Mouse (Mus musculus): ENCODE measurements around the gene Ptk7. TPM values are rescaled to one million over a fixed set of nuclear protein-coding genes. Genes with fewer than 3 reads are reported as not detected.

The Ptk7 gene
- total and polyA plus RNA-seq, 3 experiments: 0.11 to 4.8 (median 0.29) TPM

GRCm38 (mm10) chr17:46546591-46546990 is 82.7 kb downstream of the Ptk7 start:
- TF ChIP-seq POLR2AphosphoS2 (IDR thresholded peaks at IDR 0.05; ENCODE audit: low read depth, low read length) (no peak), TBP (conservative IDR thresholded peaks at IDR 0.05; ENCODE audit: low read depth, low read length) (no peak), NRF1 (IDR thresholded peaks at IDR 0.05; ENCODE audit: low read depth, low read length) (no peak), ZNF384 (IDR thresholded peaks at IDR 0.05; ENCODE audit: low read depth, low read length) (no peak), ZKSCAN1 (IDR thresholded peaks at IDR 0.05; ENCODE audit: borderline replicate concordance, low read depth, low read length) (no peak)
- Histone ChIP-seq H3K9me3 (replicated peaks; ENCODE audit: low read length) (no peaks in the 10 kb centered on the region), H3K27me3 (replicated peaks) (no peaks in the 10 kb centered on the region), H3K27ac (ENCODE audit: insufficient read depth, low read depth) (no peak overlapping the region), H3K79me2 (replicated peaks; ENCODE audit: control insufficient read depth, extremely low read depth, insufficient read depth, poor library complexity, severe bottlenecking) (no peaks in the 10 kb centered on the region), H3K36me3 (replicated peaks in 1 of 2; ENCODE audit: control insufficient read depth in 1 of 2, insufficient read depth in 1 of 2, low read length in 1 of 2) (peaks cover 31 to 54% of the 10 kb centered on the region in 2 experiments), H3K4me2 (ENCODE audit: insufficient read depth, low read depth, poor library complexity, severe bottlenecking) (no peak overlapping the region), H3K4me1 (ENCODE audit: control insufficient read depth in 1 of 2, insufficient read depth in 2 of 2) (peaks cover 2 to 3% of the 10 kb centered on the region in 2 experiments; a peak in 3 of 4 replicates), H3K4me3 (replicated peaks in 1 of 3; ENCODE audit: low read depth in 2 of 3, low read length in 2 of 3, poor library complexity in 1 of 3) (no peak overlapping the region), H3K9ac (ENCODE audit: insufficient read depth, low read depth) (no peak overlapping the region)
- in situ Hi-C loops (cut with MboI; ENCODE audit: low pct_ligation_motif_present, low pct_unique_long_range_greater_than_20kb, low sequenced_read_pairs): no loop called here
- dilution Hi-C loops (cut with MboI; ENCODE audit: extremely low pct_ligation_motif_present, extremely low pct_unique_long_range_greater_than_20kb, low sequenced_read_pairs): no loop called here
- no peak for DNase-seq (ENCODE audit: extremely low read depth)

- H3K79me2 ChIP-seq (replicated peaks; ENCODE audit: control insufficient read depth, extremely low read depth, insufficient read depth, poor library complexity, severe bottlenecking): no peaks in the 10 kb centered on the region
- no peak for DNase-seq (ENCODE audit: extremely low read depth)
- dilution Hi-C loops (cut with MboI; ENCODE audit: extremely low pct_ligation_motif_present, extremely low pct_unique_long_range_greater_than_20kb, low sequenced_read_pairs): no loop called here
- no peak within 1 kb of the TSS for H3K9ac ChIP-seq (ENCODE audit: insufficient read depth, low read depth)
- H3K27ac ChIP-seq (ENCODE audit: insufficient read depth, low read depth): no peak within 1 kb of the TSS
- H3K27me3 ChIP-seq (replicated peaks): no peaks in the 10 kb centered on the region
- in situ Hi-C loops (cut with MboI; ENCODE audit: low pct_ligation_motif_present, low pct_unique_long_range_greater_than_20kb, low sequenced_read_pairs): no loop called here
- TF ChIP-seq SIN3A (IDR thresholded peaks at IDR 0.05; ENCODE audit: low read length): no peak
- TF ChIP-seq MAZ (IDR thresholded peaks at IDR 0.05; ENCODE audit: low read depth, low read length): no peak
- no peak for TF ChIP-seq E2F4 (IDR thresholded peaks at IDR 0.05; ENCODE audit: insufficient replicate concordance, low read depth, low read length)
- no peaks in the 10 kb centered on the region for H3K9me3 ChIP-seq (replicated peaks; ENCODE audit: low read length)
- H3K4me1 ChIP-seq (ENCODE audit: control insufficient read depth in 1 of 2, insufficient read depth in 2 of 2): no peaks in the 10 kb centered on the region
- H3K36me3 ChIP-seq (replicated peaks in 1 of 2; ENCODE audit: control insufficient read depth in 1 of 2, insufficient read depth in 1 of 2, low read length in 1 of 2): peaks cover 26 to 49% of the 10 kb centered on the region in 2 experiments
- H3K4me2 ChIP-seq (ENCODE audit: insufficient read depth, low read depth, poor library complexity, severe bottlenecking): no peak within 1 kb of the TSS
- H3K4me3 ChIP-seq (replicated peaks in 1 of 3; ENCODE audit: low read depth in 2 of 3, low read length in 2 of 3, poor library complexity in 1 of 3): no peak within 1 kb of the TSS
These were observed 83.3 kb downstream of the Ptk7 start, which contains the start of gene Cul9 for GRCm38 (mm10) chr17:46545813-46546564. Gene Cul9 (minus strand): TSS chr17:46546388.

- no peaks in the 10 kb centered on the region for H3K4me1 ChIP-seq (ENCODE audit: control insufficient read depth in 1 of 2, insufficient read depth in 2 of 2)
- in situ Hi-C loops (cut with MboI; ENCODE audit: low pct_ligation_motif_present, low pct_unique_long_range_greater_than_20kb, low sequenced_read_pairs): no loop called here
- H3K4me2 ChIP-seq (ENCODE audit: insufficient read depth, low read depth, poor library complexity, severe bottlenecking): no peak overlapping the region
- no peak overlapping the region for H3K27ac ChIP-seq (ENCODE audit: insufficient read depth, low read depth)
- no peak for TF ChIP-seq RAD21 (IDR thresholded peaks at IDR 0.05; ENCODE audit: low read depth, low read length)
- no peak for TF ChIP-seq JUND (conservative IDR thresholded peaks at IDR 0.05; ENCODE audit: low read depth, low read length)
- TF ChIP-seq TCF12 (IDR thresholded peaks at IDR 0.05; ENCODE audit: low read depth, low read length): no peak
- no peak for TF ChIP-seq E2F4 (IDR thresholded peaks at IDR 0.05; ENCODE audit: insufficient replicate concordance, low read depth, low read length)
- no peak for TF ChIP-seq USF2 (conservative IDR thresholded peaks at IDR 0.05; ENCODE audit: low read depth, low read length)
- no peak for TF ChIP-seq ZNF384 (IDR thresholded peaks at IDR 0.05; ENCODE audit: low read depth, low read length)
- TF ChIP-seq CTCF (conservative IDR thresholded peaks at IDR 0.05 in 1 of 2, IDR thresholded peaks at IDR 0.05 in 1 of 2; ENCODE audit: low read depth in 2 of 2, low read length in 2 of 2): no peak
- TF ChIP-seq CHD2 (IDR thresholded peaks at IDR 0.05; ENCODE audit: low read length): no peak
- no peak for TF ChIP-seq MAZ (IDR thresholded peaks at IDR 0.05; ENCODE audit: low read depth, low read length)
- TF ChIP-seq SIN3A (IDR thresholded peaks at IDR 0.05; ENCODE audit: low read length): no peak
- no peak for TF ChIP-seq MYC (IDR thresholded peaks at IDR 0.05; ENCODE audit: low read depth, low read length)
- no peak for TF ChIP-seq RCOR1 (conservative IDR thresholded peaks at IDR 0.05; ENCODE audit: low read depth, low read length)
- no peak for TF ChIP-seq IRF4 (IDR thresholded peaks at IDR 0.05; ENCODE audit: low read depth, low read length)
- TF ChIP-seq USF1 (IDR thresholded peaks at IDR 0.05; ENCODE audit: low read depth, low read length): no peak
- TF ChIP-seq SMC3 (IDR thresholded peaks at IDR 0.05; ENCODE audit: low read depth, low read length): no peak
- TF ChIP-seq TBP (conservative IDR thresholded peaks at IDR 0.05; ENCODE audit: low read depth, low read length): no peak
- TF ChIP-seq KAT2A (IDR thresholded peaks at IDR 0.05; ENCODE audit: insufficient replicate concordance, low read length): no peak
- TF ChIP-seq MAX (IDR thresholded peaks at IDR 0.05; ENCODE audit: low read length): no peak
- TF ChIP-seq ELF1 (IDR thresholded peaks at IDR 0.05; ENCODE audit: low read depth, low read length): no peak
- no peak overlapping the region for H3K4me3 ChIP-seq (replicated peaks in 1 of 3; ENCODE audit: low read depth in 2 of 3, low read length in 2 of 3, poor library complexity in 1 of 3)
- no peak overlapping the region for H3K9ac ChIP-seq (ENCODE audit: insufficient read depth, low read depth)
- dilution Hi-C loops (cut with MboI; ENCODE audit: extremely low pct_ligation_motif_present, extremely low pct_unique_long_range_greater_than_20kb, low sequenced_read_pairs): no loop called here
- peaks cover 4 to 27% of the 10 kb centered on the region in 2 experiments for H3K36me3 ChIP-seq (replicated peaks in 1 of 2; ENCODE audit: control insufficient read depth in 1 of 2, insufficient read depth in 1 of 2, low read length in 1 of 2)
- no peaks in the 10 kb centered on the region for H3K9me3 ChIP-seq (replicated peaks; ENCODE audit: low read length)
- DNase-seq (ENCODE audit: extremely low read depth): no peak
- no peaks in the 10 kb centered on the region for H3K79me2 ChIP-seq (replicated peaks; ENCODE audit: control insufficient read depth, extremely low read depth, insufficient read depth, poor library complexity, severe bottlenecking)
- no peaks in the 10 kb centered on the region for H3K27me3 ChIP-seq (replicated peaks)
These were observed 85.6 kb downstream of the Ptk7 start for GRCm38 (mm10) chr17:46543661-46544060.
